Mouse (Mus musculus): ENCODE results near the gene Rps11. TPM values are rescaled to one million over a fixed set of nuclear protein-coding genes. Genes with fewer than 3 reads are reported as not detected.
"Not testable (repeated sequence)": the region's sequence is repeated elsewhere in the genome, so short reads cannot be mapped to it uniquely, and the experiment has no call there.

The Rps11 gene
- polyA plus RNA-seq, 1 experiment from 2014 or later, result 781 TPM

- H3K27me3 ChIP-seq (ENCODE audit: control insufficient read depth, insufficient read depth, low read length); ATAC-seq (ENCODE audit: low read depth); H3K4me2 ChIP-seq (ENCODE audit: low read depth, low read length); H3K36me3 ChIP-seq (ENCODE audit: control insufficient read depth, insufficient read depth, low read length); H3K4me1 ChIP-seq (ENCODE audit: control insufficient read depth, insufficient read depth, low read length); H3K9ac ChIP-seq (replicated peaks; ENCODE audit: low read depth, low read length); H3K4me3 ChIP-seq (ENCODE audit: low read depth, low read length); H3K9me3 ChIP-seq (ENCODE audit: control insufficient read depth, low read length); H3K27ac ChIP-seq (ENCODE audit: low read depth, low read length): not testable (repeated sequence)
- 87% methylated on average over 4 of the region's 4 CpGs for WGBS
Observed at GRCm38 (mm10) chr7:45110089-45110488, 14.2 kb downstream of the Rps11 start.

DNA sequence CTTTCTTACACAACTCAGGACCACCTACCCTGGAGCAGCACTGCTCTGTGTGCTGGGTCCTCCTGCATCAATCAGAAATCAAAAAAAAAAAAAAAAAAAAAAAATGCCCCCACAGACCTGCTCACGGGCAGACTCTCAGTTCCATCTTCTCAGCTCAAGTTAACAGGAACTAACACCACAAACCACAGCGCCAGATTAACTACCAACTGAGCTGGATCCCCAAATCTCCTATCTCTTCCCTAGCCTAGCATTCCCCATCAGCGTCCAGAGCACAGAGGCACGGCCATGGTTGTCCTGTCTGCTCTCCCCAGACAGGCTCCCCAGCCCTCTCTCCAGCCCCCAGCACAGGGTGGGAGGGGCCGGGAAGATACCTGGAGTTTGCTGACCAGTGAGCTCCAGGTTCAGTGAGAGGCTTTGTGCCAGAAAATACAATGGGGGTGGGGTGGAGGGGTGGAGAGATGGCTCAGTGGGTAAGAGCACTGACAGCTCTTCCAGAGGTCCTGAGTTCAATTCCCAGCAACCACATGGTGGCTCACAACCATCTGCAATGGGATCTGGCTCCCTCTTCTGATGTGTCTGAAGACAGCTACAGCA is 17.1 kb downstream of the Rps11 start:
- Histone ChIP-seq H3K27me3 (ENCODE audit: control insufficient read depth, insufficient read depth, low read length) (no peaks in the 10 kb centered on the region), H3K27ac (ENCODE audit: low read depth, low read length) (no peak overlapping the region), H3K4me2 (ENCODE audit: low read depth, low read length) (no peak overlapping the region), H3K4me1 (ENCODE audit: control insufficient read depth, insufficient read depth, low read length) (no peaks in the 10 kb centered on the region), H3K4me3 (ENCODE audit: low read depth, low read length) (no peak overlapping the region), H3K9me3 (ENCODE audit: control insufficient read depth, low read length) (no peaks in the 10 kb centered on the region), H3K36me3 (ENCODE audit: control insufficient read depth, insufficient read depth, low read length) (no peaks in the 10 kb centered on the region), H3K9ac (replicated peaks; ENCODE audit: low read depth, low read length) (no peak overlapping the region)
- no peak for ATAC-seq (ENCODE audit: low read depth)
- WGBS, result 68% methylated on average over 5 of the region's 5 CpGs

DNA sequence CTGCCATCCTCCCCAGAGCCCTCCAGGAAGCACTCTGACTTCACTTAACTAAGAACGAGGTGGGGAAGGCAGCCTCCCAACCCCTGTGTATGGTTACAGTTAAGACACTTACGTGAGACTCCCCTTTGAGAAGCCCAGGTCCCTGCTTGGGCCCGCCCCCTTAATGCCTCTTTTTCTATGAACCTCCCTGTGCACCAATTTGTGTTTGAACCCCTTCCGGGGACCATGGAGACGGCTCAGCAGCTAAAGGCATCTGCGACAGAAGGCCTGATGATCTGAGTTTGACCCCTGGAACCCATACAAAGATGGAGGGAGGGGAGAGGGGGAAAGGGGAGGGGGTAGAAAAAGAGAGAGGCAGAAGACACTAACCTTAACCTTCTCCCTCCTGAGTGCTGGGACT is 17.8 kb downstream of the Rps11 start:
- no peak for ATAC-seq (ENCODE audit: low read depth)
- 19% methylated on average over 6 of the region's 6 CpGs for WGBS
- Histone ChIP-seq H3K4me3 (ENCODE audit: low read depth, low read length) (no peak overlapping the region), H3K4me2 (ENCODE audit: low read depth, low read length) (no peak overlapping the region), H3K4me1 (ENCODE audit: control insufficient read depth, insufficient read depth, low read length) (no peaks in the 10 kb centered on the region), H3K9me3 (ENCODE audit: control insufficient read depth, low read length) (no peaks in the 10 kb centered on the region), H3K27ac (ENCODE audit: low read depth, low read length) (no peak overlapping the region), H3K36me3 (ENCODE audit: control insufficient read depth, insufficient read depth, low read length) (no peaks in the 10 kb centered on the region), H3K9ac (replicated peaks; ENCODE audit: low read depth, low read length) (no peak overlapping the region), H3K27me3 (ENCODE audit: control insufficient read depth, insufficient read depth, low read length) (no peaks in the 10 kb centered on the region)

GRCm38 (mm10) chr7:45105491-45105890 is 18.7 kb downstream of the Rps11 start:
- no peaks in the 10 kb centered on the region for H3K4me1 ChIP-seq (ENCODE audit: control insufficient read depth, insufficient read depth, low read length)
- H3K36me3 ChIP-seq (ENCODE audit: control insufficient read depth, insufficient read depth, low read length), result no peaks in the 10 kb centered on the region
- 81% methylated on average over 8 of the region's 8 CpGs for WGBS
- no peaks in the 10 kb centered on the region for H3K27me3 ChIP-seq (ENCODE audit: control insufficient read depth, insufficient read depth, low read length)
- no peak overlapping the region for H3K27ac ChIP-seq (ENCODE audit: low read depth, low read length)
- no peaks in the 10 kb centered on the region for H3K9me3 ChIP-seq (ENCODE audit: control insufficient read depth, low read length)
- no peak for ATAC-seq (ENCODE audit: low read depth)
- H3K4me3 ChIP-seq (ENCODE audit: low read depth, low read length), result no peak overlapping the region
- H3K9ac ChIP-seq (replicated peaks; ENCODE audit: low read depth, low read length), result no peak overlapping the region
- H3K4me2 ChIP-seq (ENCODE audit: low read depth, low read length), result no peak overlapping the region

GRCm38 (mm10) chr7:45104941-45105340 is 19.3 kb downstream of the Rps11 start:
- 80% methylated on average over 5 of the region's 5 CpGs for WGBS
- no peaks in the 10 kb centered on the region for H3K4me1 ChIP-seq (ENCODE audit: control insufficient read depth, insufficient read depth, low read length)
- ATAC-seq (ENCODE audit: low read depth), result no peak
- no peak overlapping the region for H3K4me2 ChIP-seq (ENCODE audit: low read depth, low read length)
- no peak overlapping the region for H3K9ac ChIP-seq (replicated peaks; ENCODE audit: low read depth, low read length)
- no peaks in the 10 kb centered on the region for H3K9me3 ChIP-seq (ENCODE audit: control insufficient read depth, low read length)
- H3K4me3 ChIP-seq (ENCODE audit: low read depth, low read length), result no peak overlapping the region
- H3K27me3 ChIP-seq (ENCODE audit: control insufficient read depth, insufficient read depth, low read length), result no peaks in the 10 kb centered on the region
- H3K36me3 ChIP-seq (ENCODE audit: control insufficient read depth, insufficient read depth, low read length), result no peaks in the 10 kb centered on the region
- H3K27ac ChIP-seq (ENCODE audit: low read depth, low read length), result no peak overlapping the region

DNA sequence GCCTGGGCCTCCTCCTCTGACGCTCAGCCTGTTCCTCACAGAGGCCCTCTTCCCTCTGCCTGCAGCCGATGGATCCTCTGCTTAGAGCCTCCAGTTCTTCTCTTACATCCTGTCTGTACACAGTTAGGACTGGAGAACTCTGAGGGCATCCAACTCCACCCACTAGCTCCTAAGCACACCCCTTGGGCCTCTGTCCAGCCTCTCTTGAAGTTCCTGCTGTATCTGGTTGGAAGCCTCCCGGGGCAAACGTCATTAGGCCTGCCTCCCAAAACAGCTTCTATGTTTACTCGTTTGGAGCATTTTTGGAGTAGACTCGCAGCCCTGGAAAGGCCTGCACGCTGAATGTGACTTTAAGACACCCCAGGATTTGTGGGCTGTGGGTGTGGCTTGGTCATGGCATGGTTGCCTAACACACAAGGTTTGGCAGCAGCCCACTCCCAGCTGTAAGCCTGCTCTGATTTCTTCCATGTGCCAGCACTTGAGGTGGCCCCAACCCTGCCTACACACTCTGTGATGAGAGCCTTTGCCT is 20.5 kb downstream of the Rps11 start, which contains the start of gene Fcgrt:
TSS of gene Fcgrt (minus strand) at position 200 of the 529 bp plus-strand sequence.
- H3K9ac ChIP-seq (replicated peaks; ENCODE audit: low read depth, low read length), result no peak within 1 kb of the TSS
- H3K9me3 ChIP-seq (ENCODE audit: control insufficient read depth, low read length), result no peaks in the 10 kb centered on the region
- H3K4me3 ChIP-seq (ENCODE audit: low read depth, low read length), result no peak within 1 kb of the TSS; the same call in 1 of the 2 replicates
- H3K4me2 ChIP-seq (ENCODE audit: low read depth, low read length), result peak within 1 kb of the TSS; percentile 29; the same call in 1 of the 2 replicates
- H3K4me1 ChIP-seq (ENCODE audit: control insufficient read depth, insufficient read depth, low read length), result no peaks in the 10 kb centered on the region
- ATAC-seq (ENCODE audit: low read depth), result no peak
- no peak within 1 kb of the TSS for H3K27ac ChIP-seq (ENCODE audit: low read depth, low read length)
- H3K36me3 ChIP-seq (ENCODE audit: control insufficient read depth, insufficient read depth, low read length), result no peaks in the 10 kb centered on the region
- no peaks in the 10 kb centered on the region for H3K27me3 ChIP-seq (ENCODE audit: control insufficient read depth, insufficient read depth, low read length)
- WGBS, result 69% methylated on average over 7 of the region's 7 CpGs

- H3K27me3 ChIP-seq (ENCODE audit: control insufficient read depth, insufficient read depth, low read length), result no peaks in the 10 kb centered on the region
- 84% methylated on average over 9 of the region's 9 CpGs for WGBS
- no peak for ATAC-seq (ENCODE audit: low read depth)
- H3K4me1 ChIP-seq (ENCODE audit: control insufficient read depth, insufficient read depth, low read length), result no peaks in the 10 kb centered on the region
- no peak overlapping the region for H3K27ac ChIP-seq (ENCODE audit: low read depth, low read length)
- peak overlapping the region; percentile 29; the same call in 1 of the 2 replicates for H3K4me2 ChIP-seq (ENCODE audit: low read depth, low read length)
- no peaks in the 10 kb centered on the region for H3K36me3 ChIP-seq (ENCODE audit: control insufficient read depth, insufficient read depth, low read length)
- no peaks in the 10 kb centered on the region for H3K9me3 ChIP-seq (ENCODE audit: control insufficient read depth, low read length)
- H3K9ac ChIP-seq (replicated peaks; ENCODE audit: low read depth, low read length), result no peak overlapping the region
- H3K4me3 ChIP-seq (ENCODE audit: low read depth, low read length), result no peak overlapping the region; the same call in 1 of the 2 replicates
Observed at GRCm38 (mm10) chr7:45102940-45103585, 21.2 kb downstream of the Rps11 start.

GRCm38 (mm10) chr7:45102441-45102840 is 21.8 kb downstream of the Rps11 start:
- no peak overlapping the region for H3K4me3 ChIP-seq (ENCODE audit: low read depth, low read length)
- H3K4me2 ChIP-seq (ENCODE audit: low read depth, low read length), result no peak overlapping the region
- no peaks in the 10 kb centered on the region for H3K9me3 ChIP-seq (ENCODE audit: control insufficient read depth, low read length)
- WGBS, result 90% methylated on average over 11 of the region's 11 CpGs
- H3K27me3 ChIP-seq (ENCODE audit: control insufficient read depth, insufficient read depth, low read length), result no peaks in the 10 kb centered on the region
- H3K4me1 ChIP-seq (ENCODE audit: control insufficient read depth, insufficient read depth, low read length), result no peaks in the 10 kb centered on the region
- H3K9ac ChIP-seq (replicated peaks; ENCODE audit: low read depth, low read length), result no peak overlapping the region
- no peak for ATAC-seq (ENCODE audit: low read depth)
- H3K27ac ChIP-seq (ENCODE audit: low read depth, low read length), result no peak overlapping the region
- no peaks in the 10 kb centered on the region for H3K36me3 ChIP-seq (ENCODE audit: control insufficient read depth, insufficient read depth, low read length)

DNA sequence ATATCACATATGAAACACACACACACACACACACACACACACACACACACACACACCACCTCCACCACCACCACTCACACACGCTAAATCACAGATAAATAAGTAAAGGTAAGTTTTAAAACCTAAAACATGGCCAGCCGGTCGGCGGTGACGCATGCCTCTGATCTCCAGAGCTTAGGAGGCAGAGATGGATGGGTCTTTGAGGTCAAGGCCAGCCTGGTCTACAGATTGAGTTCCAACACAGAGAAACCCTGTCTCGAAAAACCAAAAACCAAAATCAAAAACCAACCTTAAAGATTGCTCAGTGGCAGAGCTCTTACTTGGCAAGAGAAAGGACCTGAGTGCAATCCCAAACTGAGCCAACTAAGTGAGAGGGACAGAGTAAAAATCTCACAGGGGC is 24.2 kb downstream of the Rps11 start:
- Histone ChIP-seq H3K4me2 (ENCODE audit: low read depth, low read length) (no peak overlapping the region), H3K36me3 (ENCODE audit: control insufficient read depth, insufficient read depth, low read length) (no peaks in the 10 kb centered on the region), H3K4me3 (ENCODE audit: low read depth, low read length) (no peak overlapping the region), H3K9me3 (ENCODE audit: control insufficient read depth, low read length) (no peaks in the 10 kb centered on the region), H3K27me3 (ENCODE audit: control insufficient read depth, insufficient read depth, low read length) (no peaks in the 10 kb centered on the region), H3K27ac (ENCODE audit: low read depth, low read length) (no peak overlapping the region), H3K9ac (replicated peaks; ENCODE audit: low read depth, low read length) (no peak overlapping the region), H3K4me1 (ENCODE audit: control insufficient read depth, insufficient read depth, low read length) (no peaks in the 10 kb centered on the region)
- no peak for ATAC-seq (ENCODE audit: low read depth)
- WGBS, result 93% methylated on average over 6 of the region's 6 CpGs

Data from neural tube, embryonic 14.5 days (tissue).